Mouse (Mus musculus) heart, adult 2 months (tissue): Measurements from ENCODE around the gene Krt9.

Experiments used
- CTCF ChIP-seq: fragments of 200-600 bp; IDR thresholded peaks from 2 replicates; pipeline ENCODE4 v1.8.1; 2022; ENCODE audit warnings: antibody characterized with exemption, mild to moderate bottlenecking, moderate library complexity
- POLR2A ChIP-seq: fragments of 200-500 bp; IDR thresholded peaks from 2 replicates; pipeline ENCODE4 v1.6.1; 2011; ENCODE audit warnings: mild to moderate bottlenecking, low read depth, low read length, control low read depth; ENCODE audit not compliant: insufficient read depth

- no peak for TF ChIP-seq CTCF
- no peak for TF ChIP-seq POLR2A
Observed at GRCm38 (mm10) chr11:100219304-100219703, 26.3 kb upstream of the Krt9 start.
